ENCODE assay signal across 21 mouse cellular contexts in the genomic region with DNA sequence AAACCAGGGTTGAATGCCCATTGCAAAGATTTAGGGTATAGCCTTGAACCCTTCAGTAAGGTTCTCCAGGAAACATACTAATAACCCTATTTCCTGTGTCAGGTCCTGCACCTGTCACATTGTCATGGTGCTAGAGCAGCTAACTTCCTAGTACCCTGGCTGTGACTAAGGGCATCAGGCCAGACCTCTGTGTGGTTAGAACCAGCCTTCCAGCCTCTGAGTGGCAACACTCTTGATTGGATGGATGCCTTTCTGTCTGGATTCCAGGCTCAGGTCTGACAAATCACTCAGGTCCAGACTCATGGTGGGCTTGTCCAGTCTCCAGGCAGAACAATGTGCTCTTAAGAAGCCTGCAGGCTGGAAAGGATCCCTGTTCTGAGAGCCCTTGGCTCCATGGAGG.
"Had no signal": no experiment of that assay in that cellular context is flagged by ENCODE, and none has a peak within 500 bp of the region (broad histone marks: within the 10 kb centered on the region; RNA-seq: fewer than 3 reads in every experiment).

No protein-coding gene starts in this region.

- H3K27me3 ChIP-seq: liver, embryonic 15.5 days; lung, embryonic 15.5 days; midbrain, embryonic 12.5 days; neural tube, embryonic 12.5 days had no signal

- H3K4me2 ChIP-seq: liver, embryonic 15.5 days; lung, embryonic 15.5 days; midbrain, embryonic 12.5 days; neural tube, embryonic 12.5 days had no signal

- DNase-seq: liver, postnatal 0 days; lung, adult 2 months; lung, postnatal 14 days; lung, postnatal 4 days; midbrain, embryonic 14.5 days; retina, postnatal 1 day; right cerebral cortex, adult 18-20 months; right cerebral cortex, postnatal 25 days; right cerebral cortex, postnatal 4 days; spleen, adult 18-20 months; thymus, adult 18-20 months; thymus, postnatal 14 days; thymus, postnatal 36 days had no signal

- H3K9ac ChIP-seq: liver, embryonic 15.5 days; liver, postnatal 0 days; lung, embryonic 15.5 days; midbrain, embryonic 12.5 days; neural tube, embryonic 12.5 days had no signal

- H3K27ac ChIP-seq: liver, embryonic 15.5 days; lung, embryonic 15.5 days; midbrain, embryonic 10.5 days; midbrain, embryonic 12.5 days; neural tube, embryonic 12.5 days had no signal

- H3K9me3 ChIP-seq: liver, embryonic 15.5 days; lung, embryonic 15.5 days; midbrain, embryonic 10.5 days; midbrain, embryonic 12.5 days; neural tube, embryonic 12.5 days had no signal

- ATAC-seq: liver, postnatal 0 days; lung, postnatal 0 days; midbrain, embryonic 16.5 days had no signal

- H3K4me3 ChIP-seq: liver, embryonic 15.5 days; lung, embryonic 15.5 days; midbrain, embryonic 10.5 days; midbrain, embryonic 12.5 days; myocyte; neural tube, embryonic 12.5 days had no signal

- H3K4me1 ChIP-seq: liver, embryonic 15.5 days; lung, embryonic 15.5 days; midbrain, embryonic 10.5 days; midbrain, embryonic 12.5 days; neural tube, embryonic 12.5 days had no signal

- H3K36me3 ChIP-seq: liver, embryonic 15.5 days; lung, embryonic 15.5 days; midbrain, embryonic 10.5 days; midbrain, embryonic 12.5 days; neural tube, embryonic 12.5 days had no signal
